Mouse (Mus musculus): ENCODE data around the gene Fbxl16.

The Fbxl16 gene

DNA sequence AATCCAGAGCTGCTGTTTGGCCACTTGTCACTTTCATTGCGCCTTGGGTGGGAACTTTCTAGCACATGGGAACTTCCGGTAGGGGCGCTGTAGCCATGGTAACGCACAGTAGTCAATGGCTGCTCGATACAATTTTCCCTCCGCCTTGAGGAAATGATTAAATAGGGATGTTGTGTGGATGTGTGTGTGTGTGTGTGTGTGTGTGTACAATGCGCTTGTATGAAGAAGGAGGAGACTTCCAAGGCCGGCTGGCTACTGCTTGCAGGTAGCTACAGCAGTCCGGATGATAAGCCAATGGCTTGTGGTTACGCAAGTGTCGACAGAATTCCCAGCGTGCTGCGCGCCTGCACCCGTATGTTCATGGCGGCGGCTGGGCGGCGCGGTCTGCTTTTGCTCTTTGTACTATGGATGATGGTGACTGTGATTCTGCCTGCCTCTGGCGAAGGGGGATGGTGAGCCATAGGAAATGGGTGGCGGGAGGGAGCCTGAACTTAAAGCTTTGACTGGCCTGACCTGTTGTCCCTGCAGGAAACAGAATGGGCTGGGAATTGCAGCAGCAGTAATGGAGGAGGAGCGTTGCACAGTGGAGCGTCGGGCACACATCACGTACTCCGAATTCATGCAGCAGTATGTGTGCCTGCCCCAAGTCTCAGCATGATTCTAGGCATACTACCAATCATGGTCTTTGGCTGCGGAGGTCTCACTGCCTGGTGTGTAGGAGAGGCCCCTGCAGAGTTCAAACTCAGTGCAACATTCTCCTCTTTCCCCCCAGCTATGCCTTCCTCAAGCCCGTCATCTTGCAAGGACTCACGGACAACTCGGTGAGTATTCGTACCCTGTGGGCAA lies 20.1 kb downstream of the Fbxl16 start, which contains the start of gene Jmjd8:
Gene Jmjd8 (plus strand): TSS at position 156 of the 846 bp plus-strand sequence.
- DNase-seq (ENCODE audit: low spot score in 2 of 2) = peak; percentile 69 to 74

DNA sequence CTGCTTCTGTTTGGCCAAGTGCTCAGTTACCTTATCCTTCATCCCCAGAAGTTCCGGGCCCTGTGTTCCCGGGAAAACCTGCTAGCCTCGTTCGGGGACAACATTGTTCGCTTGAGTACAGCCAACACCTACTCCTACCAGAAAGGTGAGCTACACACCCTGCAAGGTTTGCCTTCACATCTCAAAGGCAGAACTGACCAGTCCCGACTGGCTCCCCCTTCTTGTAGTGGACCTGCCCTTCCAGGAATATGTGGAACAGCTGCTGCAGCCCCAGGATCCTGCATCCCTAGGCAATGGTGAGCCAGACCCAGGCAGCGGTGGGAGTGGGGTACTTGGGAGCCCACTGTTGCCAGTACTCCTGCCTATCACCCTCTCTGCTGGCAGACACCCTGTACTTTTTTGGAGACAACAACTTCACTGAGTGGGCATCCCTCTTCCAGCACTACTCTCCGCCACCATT lies 20.7 kb downstream of the Fbxl16 start:
- DNase-seq (ENCODE audit: low spot score in 2 of 2) = no peak

DNA sequence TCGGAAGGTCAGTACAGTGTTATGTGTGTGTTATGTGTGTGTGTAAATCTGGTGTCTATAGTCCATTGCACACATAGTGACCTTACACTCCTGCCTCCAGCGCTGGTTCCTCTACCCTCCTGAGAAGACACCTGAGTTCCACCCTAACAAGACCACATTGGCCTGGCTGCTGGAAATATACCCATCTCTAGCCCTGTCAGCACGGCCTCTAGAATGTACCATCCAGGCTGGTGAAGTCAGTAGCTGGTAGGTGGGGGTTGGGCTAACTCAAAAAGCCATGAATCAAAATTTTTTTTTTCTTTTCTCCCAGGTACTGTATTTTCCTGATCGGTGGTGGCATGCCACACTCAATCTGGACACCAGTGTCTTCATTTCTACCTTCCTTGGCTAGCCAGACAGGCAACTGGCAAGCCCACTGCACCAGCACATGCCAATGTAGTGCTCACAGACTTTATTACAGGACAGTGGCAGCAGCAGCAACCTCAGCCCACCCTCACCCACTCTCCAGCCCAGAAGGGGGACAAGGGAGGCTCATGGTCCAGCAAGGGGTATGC lies 21.4 kb downstream of the Fbxl16 start:
- DNase-seq (ENCODE audit: low spot score in 2 of 2) = no peak

DNA sequence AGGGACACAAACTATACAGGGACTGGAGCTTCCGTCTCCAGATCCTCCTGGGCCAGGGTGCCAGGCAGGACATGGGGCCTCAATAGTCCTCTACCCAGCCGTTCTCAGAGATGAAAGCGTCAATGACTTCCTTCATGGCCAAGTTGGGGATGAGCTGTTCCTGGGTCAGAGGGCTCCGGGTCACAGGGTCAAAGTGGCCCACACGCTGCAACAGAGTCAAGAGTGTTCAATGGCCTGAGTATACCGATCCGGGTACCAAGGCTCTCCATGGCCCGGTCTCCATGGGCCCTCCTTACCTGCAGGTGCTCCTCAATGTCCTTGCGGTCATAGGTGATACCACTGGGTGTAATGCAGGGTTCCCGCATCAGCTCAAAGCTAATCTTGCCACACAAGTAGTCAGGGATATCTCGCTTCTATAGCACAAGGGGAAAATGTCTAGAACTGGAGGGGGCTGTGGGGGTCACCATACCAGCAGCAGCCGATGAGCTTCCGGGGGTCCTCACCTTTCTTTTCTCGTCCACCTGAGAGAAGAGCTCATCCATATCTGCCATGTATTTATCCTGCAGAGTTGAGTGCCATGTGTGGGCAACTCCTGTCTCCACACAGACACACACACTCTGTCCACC lies 22.0 kb downstream of the Fbxl16 start:
- DNase-seq (ENCODE audit: low spot score in 2 of 2) = no peak

DNA sequence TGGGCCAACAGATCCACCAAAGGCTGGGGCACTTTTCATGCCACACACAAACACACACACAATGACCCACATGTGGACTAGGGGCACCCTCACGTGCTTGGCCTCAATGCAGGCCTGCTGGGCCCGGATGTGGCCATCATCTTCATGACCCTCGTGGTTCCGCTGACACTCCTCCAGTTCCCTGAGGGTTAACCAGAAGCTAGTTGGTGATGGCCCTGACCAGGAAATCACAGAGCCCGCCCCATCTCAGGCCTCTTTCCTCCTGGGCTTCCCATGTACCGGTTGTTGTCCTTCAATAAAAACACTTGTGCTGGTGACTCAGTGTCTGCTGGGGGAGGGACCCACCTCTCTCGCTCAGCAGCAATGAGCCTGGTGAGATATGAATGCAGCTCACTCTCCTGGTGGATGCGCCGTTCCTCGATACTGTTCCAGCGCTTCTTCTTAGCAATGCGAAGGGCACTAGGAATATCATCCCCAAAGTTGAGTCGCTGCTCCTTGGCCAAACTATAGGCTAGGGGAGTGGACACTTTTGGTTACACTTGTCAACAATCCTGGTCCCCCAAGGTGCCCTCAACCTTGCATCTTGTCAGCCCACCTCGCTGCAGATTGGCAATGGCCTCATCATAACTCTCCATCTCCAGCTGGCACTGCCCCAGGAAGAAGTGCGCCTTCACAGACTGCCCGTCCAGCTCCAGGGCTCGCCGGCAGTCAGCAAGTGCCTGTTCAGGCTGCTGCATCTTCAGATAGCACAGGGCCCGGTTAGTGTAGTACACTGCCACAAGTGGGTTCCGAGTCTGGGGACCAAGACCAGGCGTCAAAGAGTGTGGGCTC lies 22.8 kb downstream of the Fbxl16 start:
- no peak for DNase-seq (ENCODE audit: low spot score in 2 of 2)

DNA sequence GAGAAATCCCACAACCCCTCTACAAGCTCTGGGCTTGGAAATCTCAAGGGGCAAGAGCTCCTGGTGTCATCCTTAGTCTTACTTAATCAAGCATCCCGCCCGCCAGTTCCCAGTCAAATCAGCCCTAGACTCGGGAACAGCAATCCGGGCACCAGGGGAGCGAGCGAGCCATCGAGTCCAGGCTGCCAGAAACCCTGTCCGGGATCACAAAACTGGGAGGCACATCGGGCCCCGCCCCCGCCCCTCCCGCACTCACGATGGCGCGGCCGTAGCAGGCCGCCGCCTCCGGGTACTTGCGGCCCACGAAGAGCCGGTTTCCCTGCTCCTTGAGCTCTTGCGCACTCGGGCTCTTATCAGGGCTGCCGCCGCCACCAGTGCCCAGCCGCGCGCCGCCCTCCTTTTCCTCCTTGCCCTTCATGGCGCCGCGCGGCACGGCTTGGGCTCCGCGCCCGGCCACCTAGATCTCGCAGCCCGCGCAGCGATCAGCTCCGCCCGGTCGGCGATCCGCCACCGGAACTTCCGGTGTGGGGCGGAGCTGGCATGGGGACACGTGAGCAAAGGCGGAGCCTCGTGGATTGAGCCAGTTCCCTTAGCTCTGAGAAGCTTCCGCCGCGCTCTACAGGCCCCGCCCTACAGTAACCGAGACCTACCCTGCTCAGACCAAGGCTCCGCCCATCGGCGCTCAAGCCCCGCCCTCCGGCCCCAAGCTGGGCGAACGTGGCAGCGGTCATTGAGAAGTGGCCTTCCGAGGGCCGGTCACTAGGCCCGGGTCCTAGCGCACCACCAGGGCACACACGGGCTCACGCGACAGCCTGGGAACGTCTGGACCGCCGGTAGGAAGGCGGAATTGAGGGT lies 23.8 kb downstream of the Fbxl16 start:
- DNase-seq (ENCODE audit: low spot score in 2 of 2) = peak; percentile 99

DNA sequence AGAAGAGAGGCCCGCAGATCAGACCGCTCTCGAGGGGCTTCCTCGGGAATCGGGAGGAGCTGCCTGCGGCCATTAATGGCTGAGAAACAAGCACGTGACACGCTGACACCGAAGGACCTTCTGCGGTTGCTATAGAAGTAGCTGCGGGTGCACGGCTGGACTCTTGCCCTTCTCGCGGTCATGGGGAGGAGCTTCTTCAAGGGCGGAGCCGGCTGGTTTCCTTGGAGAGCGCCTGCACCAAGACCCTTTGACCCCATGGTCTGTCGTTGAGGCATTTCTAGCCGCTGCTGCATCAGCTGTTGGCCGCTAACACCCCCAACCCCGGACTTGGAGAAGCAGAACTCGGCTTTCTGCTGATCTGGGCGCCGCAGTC lies 24.4 kb downstream of the Fbxl16 start, which contains the start of gene Stub1:
Gene Stub1 (minus strand): TSS at position 114 of the 373 bp plus-strand sequence.
- peak; percentile 71 to 76 for DNase-seq (ENCODE audit: low spot score in 2 of 2)

DNA sequence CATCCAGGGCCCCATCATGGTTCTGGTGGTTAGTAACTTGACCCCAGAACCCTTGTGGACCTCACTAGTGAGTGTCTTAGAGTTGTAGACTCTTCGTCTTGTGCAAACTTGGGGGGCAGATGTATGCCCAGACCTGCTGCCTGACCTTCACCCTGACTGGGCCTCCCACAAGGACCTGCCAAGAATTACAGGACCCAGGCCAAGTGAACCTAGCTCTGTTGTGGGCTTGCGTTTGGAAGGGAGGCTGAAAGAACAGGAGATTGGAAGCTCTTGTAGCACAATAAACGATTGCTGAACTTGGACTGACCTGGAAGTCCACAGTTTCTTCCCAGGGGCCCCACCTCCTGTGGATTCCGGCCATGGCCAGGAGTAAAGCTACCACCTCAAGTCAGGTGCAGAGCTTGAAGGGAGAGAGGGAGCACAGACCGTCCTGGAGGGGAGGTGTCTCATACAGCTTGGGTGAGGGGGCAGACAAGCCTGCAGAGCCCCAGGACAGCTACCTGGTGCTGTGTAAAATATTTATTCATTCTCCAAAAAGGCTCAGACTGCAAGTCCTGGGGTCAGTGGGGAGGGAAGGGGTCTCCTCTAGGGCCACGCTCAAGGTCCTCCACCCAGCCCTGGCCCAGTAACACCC lies 25.2 kb downstream of the Fbxl16 start:
- no peak for DNase-seq (ENCODE audit: low spot score in 2 of 2)

DNA sequence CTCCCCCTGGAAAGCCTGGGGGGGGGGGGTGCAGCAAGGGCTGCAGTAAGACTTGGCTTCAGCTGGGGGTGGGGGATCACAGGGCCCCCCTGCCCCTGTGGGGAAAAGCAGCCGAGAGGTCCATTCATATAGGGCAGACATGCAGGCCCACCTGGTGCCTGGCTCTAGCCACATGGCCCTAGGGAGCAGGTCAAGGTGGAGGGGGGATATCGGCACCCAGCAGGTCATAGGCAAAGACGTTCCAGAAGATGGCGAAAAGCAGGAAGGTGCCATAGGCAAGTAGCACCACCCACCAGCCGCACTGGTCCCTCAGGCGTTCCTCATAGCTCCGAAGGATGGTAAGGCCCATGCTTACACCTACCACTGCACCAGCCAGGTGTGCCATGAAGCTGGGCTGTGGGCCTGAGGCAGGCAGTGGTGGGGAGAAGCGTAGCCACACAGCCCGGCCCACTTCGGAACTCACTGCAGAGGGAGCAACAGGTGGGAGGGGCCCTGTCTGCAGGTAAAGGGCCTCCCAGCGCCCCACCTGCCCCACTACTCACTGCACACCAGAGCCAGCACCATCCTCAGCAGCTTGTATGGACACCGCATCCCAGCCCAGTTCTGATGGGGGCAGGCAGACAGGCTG lies 25.8 kb downstream of the Fbxl16 start:
- no peak for DNase-seq (ENCODE audit: low spot score in 2 of 2)

DNA sequence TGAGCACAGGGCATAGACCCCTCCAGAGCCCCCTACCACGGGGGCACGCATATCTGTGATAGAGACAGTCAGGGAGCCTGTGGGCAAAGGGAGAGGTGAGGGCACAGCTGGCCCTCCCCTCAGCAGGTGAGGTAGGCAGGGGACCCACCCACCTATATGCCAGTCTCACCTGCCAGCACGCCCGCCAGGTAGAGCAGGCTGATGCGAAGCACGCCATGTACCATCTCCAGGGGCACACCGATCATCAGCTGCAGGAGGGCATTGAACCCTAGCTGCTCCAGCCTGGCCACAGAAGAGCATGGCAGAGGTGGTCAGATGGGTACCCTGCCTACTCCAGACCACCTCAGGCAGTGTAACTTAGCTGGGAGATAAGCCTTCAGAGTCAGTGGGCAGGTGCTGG lies 26.4 kb downstream of the Fbxl16 start:
- no peak for DNase-seq (ENCODE audit: low spot score in 2 of 2)

DNA sequence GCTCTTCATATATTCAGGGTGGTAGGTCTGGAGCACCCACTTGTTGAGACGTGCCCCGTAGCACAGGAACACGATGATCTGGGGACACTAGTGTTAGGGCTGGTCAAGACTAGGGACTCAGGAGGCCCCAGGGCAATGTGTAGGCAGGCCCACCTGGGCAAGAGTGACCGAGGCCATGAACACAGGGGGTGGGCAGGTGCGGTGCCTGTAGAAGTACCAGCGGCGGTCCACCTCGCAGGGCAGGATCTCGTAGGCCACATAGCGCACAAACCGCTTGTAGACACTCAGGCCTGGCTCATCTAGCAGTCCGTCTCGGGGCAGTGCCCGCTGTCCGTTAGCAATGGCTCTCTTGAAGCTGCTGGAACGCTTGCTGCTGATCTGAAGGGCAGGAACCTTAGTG lies 26.9 kb downstream of the Fbxl16 start:
- no peak for DNase-seq (ENCODE audit: low spot score in 2 of 2)

DNA sequence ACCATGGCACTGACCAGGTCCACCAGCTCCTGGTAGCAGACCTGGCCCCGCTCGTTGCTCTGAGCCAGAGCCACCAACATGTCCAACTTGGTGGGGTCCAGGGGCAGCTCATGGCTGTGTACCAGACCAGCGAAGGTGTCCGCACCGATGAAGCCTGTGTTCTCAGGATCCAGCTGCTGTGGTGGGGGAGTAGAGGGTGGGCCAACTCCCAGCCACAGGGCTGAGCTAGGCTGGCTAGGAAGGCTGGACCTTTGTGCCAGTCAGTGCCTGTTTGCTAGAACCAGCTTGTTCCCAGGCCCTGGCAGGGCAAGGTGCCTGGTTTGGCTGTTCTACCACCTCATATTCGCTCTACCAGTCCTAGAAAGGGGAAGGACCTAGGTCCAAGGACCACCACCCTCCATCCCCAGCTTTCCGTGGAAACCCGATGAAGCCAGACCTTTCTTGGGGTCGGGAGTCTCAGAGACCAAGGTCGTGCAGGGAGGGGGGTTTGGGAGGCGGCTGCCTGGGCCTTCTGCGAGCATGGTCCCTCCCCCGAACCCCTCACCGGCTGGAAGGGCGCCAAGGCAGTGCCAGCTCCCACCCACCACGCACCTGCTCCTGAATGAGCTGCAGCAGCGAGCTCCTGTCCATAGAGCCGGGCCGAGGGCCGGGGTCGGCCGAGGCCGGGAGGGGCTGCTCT lies 27.7 kb downstream of the Fbxl16 start:
- DNase-seq (ENCODE audit: low spot score in 2 of 2) = no peak

DNA sequence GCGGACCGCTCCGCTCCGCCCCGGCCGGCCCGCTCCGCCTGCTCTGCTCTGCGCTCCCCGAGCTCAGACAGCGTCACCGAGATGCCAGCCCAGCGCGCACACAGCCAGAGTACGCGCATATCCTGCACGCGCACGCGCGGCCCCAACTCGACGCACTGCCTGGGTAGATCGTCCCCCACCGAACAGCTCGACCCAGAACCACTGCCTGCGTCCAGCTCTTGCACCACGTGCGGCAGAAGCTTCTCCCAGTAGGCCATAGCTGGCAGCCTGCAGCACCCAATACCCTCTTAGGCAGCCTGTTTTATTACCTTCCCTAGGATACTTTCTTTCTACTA lies 28.2 kb downstream of the Fbxl16 start, which contains the start of gene Rhbdl1:
Gene Rhbdl1 (minus strand): TSS at position 220 of the 335 bp plus-strand sequence.
- DNase-seq (ENCODE audit: low spot score in 2 of 2) = no peak

DNA sequence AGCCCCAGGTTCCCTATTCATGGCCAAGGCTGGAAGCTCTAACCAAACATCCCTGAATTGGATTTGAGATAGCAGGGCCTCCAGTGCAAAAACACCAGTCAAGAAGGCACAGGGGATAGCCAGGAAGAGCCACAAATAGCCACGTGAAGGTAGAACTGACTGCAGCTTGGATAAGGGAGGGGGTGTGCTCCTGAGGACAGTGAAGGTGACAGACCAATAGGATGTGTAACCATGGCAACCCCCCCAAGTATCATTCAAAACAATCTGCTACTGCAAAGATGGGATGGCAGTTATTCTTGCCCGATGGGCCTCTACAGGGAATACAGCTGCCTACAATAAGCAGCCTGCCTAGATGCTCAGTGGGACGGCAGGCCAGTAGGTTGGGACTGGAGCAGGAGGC lies 28.6 kb downstream of the Fbxl16 start:
- no peak for DNase-seq (ENCODE audit: low spot score in 2 of 2)

DNA sequence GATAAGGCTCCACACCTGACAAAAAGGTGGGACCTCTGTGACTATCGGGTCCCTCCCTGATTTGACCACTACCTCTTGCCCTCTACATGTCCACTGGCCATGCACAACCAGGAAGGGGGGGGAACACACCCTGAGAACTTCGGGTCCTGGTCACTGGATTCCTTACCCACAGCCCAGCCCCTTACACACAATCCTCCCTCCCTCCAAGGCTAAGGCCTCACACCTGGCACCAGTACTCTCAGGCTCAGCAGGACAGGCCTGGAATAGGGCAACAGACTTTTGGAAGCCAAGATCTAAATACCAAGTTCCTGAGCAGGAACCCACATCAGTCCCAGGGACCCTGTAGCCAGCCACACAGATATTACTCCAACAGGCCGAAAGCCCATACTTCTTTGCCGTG lies 30.0 kb downstream of the Fbxl16 start:
- DNase-seq (ENCODE audit: low spot score in 2 of 2) = no peak

DNA sequence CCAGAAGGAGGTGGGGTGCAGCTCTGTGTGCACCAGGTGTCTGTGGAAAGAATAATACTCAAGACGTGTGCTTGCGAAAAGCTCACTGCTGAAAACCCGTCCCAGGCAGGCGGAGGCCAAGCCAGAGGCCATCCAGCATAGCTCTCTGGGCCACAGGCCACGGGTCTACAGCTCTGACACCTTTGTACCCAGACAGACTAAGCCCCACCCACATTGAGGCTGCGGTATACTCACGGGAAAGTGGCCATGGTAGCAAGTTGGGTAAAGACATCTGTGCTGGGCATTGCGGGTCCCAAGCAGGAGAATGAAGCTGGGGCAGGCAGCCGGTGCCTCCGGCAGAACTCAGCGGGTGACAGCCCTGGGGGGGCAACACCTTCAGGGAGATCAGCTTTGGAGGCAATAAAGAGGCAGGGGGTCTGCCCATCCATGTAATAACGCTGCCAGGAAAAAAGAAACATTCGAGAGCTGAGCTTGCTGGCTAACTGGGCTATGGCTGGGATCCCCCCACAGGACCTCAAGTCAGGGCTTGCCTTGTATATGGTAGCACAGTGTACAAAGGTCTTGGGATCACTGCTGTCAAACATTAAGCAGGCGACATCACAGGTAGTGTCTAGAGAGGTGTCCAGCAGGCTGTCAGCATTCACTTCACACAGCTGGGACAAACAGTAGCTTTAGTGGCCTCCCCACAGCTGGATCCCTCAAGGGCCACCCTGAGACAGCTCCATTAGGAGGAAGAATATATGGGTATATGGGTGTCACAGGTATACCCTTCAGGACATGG lies 30.8 kb downstream of the Fbxl16 start:
- DNase-seq (ENCODE audit: low spot score in 2 of 2) = no peak

DNA sequence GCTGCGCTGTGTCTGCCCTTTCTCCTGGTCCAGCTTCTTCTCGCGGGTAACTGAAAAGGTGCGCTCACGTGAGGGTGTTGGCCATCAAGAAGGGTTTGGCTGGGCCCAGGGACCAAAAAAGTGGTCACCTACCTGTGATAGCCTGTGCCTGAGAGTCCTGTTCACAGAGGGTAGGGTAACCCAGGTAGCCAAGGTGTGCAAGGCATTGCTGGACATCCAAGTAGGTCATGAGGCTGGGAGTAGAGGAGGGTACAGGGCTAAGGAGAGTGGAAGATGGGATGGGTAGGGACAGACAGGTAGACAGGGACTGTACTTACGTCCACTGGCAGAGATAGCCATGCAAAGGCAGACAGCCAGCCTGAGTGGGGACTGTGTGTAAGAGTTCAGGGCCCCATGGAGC lies 31.6 kb downstream of the Fbxl16 start:
- no peak for DNase-seq (ENCODE audit: low spot score in 2 of 2)

DNA sequence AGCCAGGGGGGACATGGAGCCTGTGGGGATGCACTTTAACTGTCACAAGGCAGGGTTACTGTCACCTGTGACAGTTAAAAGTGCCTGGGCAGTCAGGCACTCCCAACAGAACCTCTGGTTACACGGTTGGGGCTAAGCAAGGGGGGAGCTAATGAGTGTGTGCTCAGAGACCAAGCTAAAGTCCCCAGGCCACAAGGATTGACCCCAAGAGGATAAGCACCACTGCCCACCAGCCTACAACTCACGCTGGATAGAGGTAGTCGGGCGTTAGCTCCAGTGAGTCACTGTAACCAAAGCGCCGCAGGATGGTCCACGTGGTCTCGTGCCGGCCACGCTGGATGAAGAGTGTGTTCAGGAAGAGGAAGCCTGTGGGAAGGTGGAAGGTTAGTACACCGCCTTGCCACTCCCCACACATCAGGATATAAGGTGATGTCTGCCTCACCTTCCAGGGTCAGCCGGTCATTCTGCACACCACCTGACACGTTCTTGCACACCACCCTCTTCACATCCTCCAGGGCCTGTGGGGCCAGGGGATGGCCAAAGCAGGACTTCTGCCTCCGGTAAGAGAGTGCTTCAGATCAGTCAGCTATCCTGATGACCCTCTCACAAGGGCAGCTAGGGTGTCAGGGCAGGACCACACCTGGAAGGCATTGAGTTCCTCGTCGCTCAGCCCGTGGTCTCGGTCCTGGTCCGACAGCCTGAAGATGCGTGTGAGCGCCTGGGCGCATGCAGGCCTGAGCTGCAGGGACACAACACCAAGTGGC lies 32.4 kb downstream of the Fbxl16 start, which contains the start of gene Gm20683:
Gene Gm20683 (minus strand): TSS at position 647 of the 764 bp plus-strand sequence.
- no peak for DNase-seq (ENCODE audit: low spot score in 2 of 2)

Data from spleen, postnatal 36 days (tissue).